Mouse (Mus musculus) liver, adult (tissue): ENCODE data around the gene Bmf.

Experiments
- GATA4 ChIP-seq: IDR thresholded peaks from 2 replicates; pipeline ENCODE4 v1.6.1; 2014; ENCODE audit warnings: mild to moderate bottlenecking, low read length; ENCODE audit not compliant: insufficient replicate concordance

Bmf gene

GRCm38 (mm10) chr2:118479550-118479909, 70.0 kb downstream of the Bmf start, which contains the start of gene Srp14:
TSS of gene Srp14 (minus strand) at chr2:118479711.
- TF ChIP-seq GATA4: no peak

DNA sequence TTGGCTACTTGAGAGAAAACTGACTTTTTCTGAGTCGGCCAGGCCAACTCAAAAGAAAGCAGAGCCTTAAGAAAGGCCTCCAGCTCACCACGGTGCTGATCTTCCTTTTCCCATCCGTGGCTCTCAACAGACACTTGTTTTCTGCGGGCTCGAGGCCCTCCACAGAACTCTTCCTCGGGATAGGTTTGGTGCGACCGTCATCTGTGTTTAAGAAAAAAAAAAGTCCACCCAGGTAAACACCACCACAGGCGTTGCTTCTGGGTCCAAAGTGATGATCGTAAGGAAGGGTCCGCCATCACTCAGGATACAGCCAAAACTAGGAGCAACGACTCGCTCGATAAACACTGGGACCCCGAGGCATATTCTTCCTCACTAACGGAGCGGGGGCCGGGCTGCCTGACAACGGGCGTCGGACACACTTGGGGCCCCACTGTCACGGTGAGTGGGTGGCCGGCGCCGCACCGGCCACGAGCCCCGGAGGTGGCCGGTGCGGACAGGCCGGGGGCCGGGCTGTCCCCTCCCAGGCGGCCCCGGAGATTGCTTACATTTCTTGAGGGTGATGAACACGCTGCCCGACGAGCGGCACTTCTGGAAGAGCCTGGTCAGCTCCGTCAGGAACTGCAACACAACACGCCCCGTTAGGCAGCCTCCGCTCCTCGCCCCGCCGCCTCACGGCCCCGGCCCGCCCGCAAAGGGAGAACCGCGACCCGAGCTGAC, 70.5 kb downstream of the Bmf start:
- TF ChIP-seq GATA4: no peak
